Mouse (Mus musculus) heart, embryonic 13.5 days (tissue): ENCODE measurements around the gene Ctdspl. TPM values are rescaled to one million over a fixed set of nuclear protein-coding genes. Genes with fewer than 3 reads are reported as not detected.

Source experiments
- ATAC-seq: fragments of 200-750 bp; cut with Nextera tagmentation; 2 replicates; pipeline ENCODE4 v1.8.0; 2017; ENCODE audit warnings: moderate TSS enrichment; ENCODE audit not compliant: insufficient number of reproducible peaks, low FRiP score, low TSS enrichment; ENCODE audit errors: extremely low read depth
- H3K27ac ChIP-seq: fragments of 300-500 bp; sonication (generic); replicated peaks from 2 replicates; pipeline ENCODE4 v1.5.1; 2015; ENCODE audit warnings: moderate library complexity, mild to moderate bottlenecking, inconsistent platforms
- H3K27me3 ChIP-seq: fragments of 300-500 bp; sonication (generic); replicated peaks from 2 replicates; pipeline ENCODE4 v1.6.1; 2015; ENCODE audit warnings: mild to moderate bottlenecking, inconsistent platforms
- H3K36me3 ChIP-seq: fragments of 300-500 bp; sonication (generic); 2 replicates; pipeline ENCODE4 v1.6.1; 2015; ENCODE audit warnings: mild to moderate bottlenecking, inconsistent platforms
- H3K4me1 ChIP-seq: fragments of 300-500 bp; sonication (generic); 2 replicates; pipeline ENCODE4 v1.6.1; 2015; ENCODE audit warnings: inconsistent platforms
- H3K4me2 ChIP-seq: fragments of 300-500 bp; sonication (generic); 2 replicates; pipeline ENCODE4 v1.6.1; 2015; ENCODE audit warnings: inconsistent platforms, mild to moderate bottlenecking, moderate library complexity
- H3K4me3 ChIP-seq: fragments of 300-500 bp; sonication (generic); 2 replicates; pipeline ENCODE4 v1.5.1; 2015; ENCODE audit warnings: moderate library complexity, mild to moderate bottlenecking, inconsistent platforms
- H3K9ac ChIP-seq: fragments of 300-500 bp; sonication (generic); 2 replicates; pipeline ENCODE4 v1.6.1; 2015; ENCODE audit warnings: inconsistent platforms, mild to moderate bottlenecking, moderate library complexity
- H3K9me3 ChIP-seq: fragments of 300-500 bp; sonication (generic); 2 replicates; pipeline ENCODE4 v1.6.1; 2016; ENCODE audit warnings: inconsistent platforms
- WGBS: fragments of 180-500 bp; shearing (Covaris S2); methylation state at CpG from one replicate; pipeline ENCODE4 v1.1.7; 2015; ENCODE audit warnings: mixed read lengths; 5-methylcytosine and 5-hydroxymethylcytosine counted together
- microRNA-seq: library from miRNA; unstranded; fragments of <30 nt; microRNA quantifications from one replicate; pipeline ENCODE4, GENCODE M21; 2016
- polyA plus RNA-seq: library from polyadenylated mRNA; unstranded; fragments of >200 nt; fragmentation: Nextera tagmentation; extraction: Ambion mirVana; gene quantifications from 2 replicates; pipeline ENCODE4 v1.2.1, GENCODE M21; 2015

Ctdspl gene
- polyA plus RNA-seq, 1 experiment from 2014 or later: 6.8 TPM

DNA sequence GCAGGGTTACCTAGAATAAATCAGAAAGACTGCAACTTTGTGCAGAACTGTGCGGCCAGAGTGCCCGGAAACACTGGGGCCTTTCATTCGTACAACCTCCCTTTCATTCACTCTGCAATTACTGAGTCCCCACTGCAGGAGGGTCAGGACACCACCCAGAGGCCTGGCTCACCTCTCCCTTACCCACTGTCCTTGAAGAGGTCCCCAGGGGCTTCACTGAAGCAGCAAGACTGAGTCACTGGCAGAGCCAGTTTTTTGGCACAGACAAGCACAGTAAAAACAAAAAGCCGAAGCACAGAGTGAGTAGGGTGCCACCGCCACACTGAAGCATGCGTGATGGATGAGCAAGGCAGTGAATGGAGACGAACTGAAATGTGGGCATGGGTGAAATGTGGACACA, 163.2 kb downstream of the Ctdspl start:
- Histone ChIP-seq H3K4me1 (peaks cover 71% of the 10 kb centered on the region), H3K36me3 (0 out of 2 replicates have a peak, but pooled peaks cover under 1% of the 10 kb centered on the region), H3K4me2 (no peak overlapping the region), H3K4me3 (no peak overlapping the region), H3K9ac (0 out of 2 replicates have a peak overlapping the region, but pooled peaks have one; percentile 2), H3K27ac (no peak overlapping the region), H3K9me3 (no peaks in the 10 kb centered on the region), H3K27me3 (no peaks in the 10 kb centered on the region; the same call in 1 of the 2 replicates)
- WGBS: 74% methylated on average over 7 of the region's 7 CpGs
- ATAC-seq: no peak

- Histone ChIP-seq H3K9ac (no peak overlapping the region), H3K4me2 (no peak overlapping the region), H3K4me3 (no peak overlapping the region), H3K9me3 (no peaks in the 10 kb centered on the region), H3K27me3 (peaks cover 8% of the 10 kb centered on the region), H3K27ac (no peak overlapping the region), H3K4me1 (peaks cover 68% of the 10 kb centered on the region), H3K36me3 (no peaks in the 10 kb centered on the region)
- 84% methylated on average over 5 of the region's 5 CpGs for WGBS
- ATAC-seq: no peak
Observed at GRCm38 (mm10) chr9:119090462-119090861, 164.2 kb downstream of the Ctdspl start.

- Histone ChIP-seq H3K9ac (peak overlapping the region; percentile 83), H3K4me3 (peak overlapping the region; percentile 68), H3K4me2 (peak overlapping the region; percentile 92), H3K4me1 (peaks cover 55% of the 10 kb centered on the region), H3K27ac (no peak overlapping the region), H3K36me3 (no peaks in the 10 kb centered on the region), H3K9me3 (no peaks in the 10 kb centered on the region), H3K27me3 (peaks cover 18% of the 10 kb centered on the region)
- 66% methylated on average over 12 of the region's 12 CpGs for WGBS
- ATAC-seq: no peak
Observed at GRCm38 (mm10) chr9:119091581-119092310, 165.5 kb downstream of the Ctdspl start.

- 4% methylated on average over 45 of the region's 45 CpGs for WGBS
- H3K36me3 ChIP-seq: no peaks in the 10 kb centered on the region
- H3K9ac ChIP-seq: peak overlapping the region; percentile 83
- H3K9me3 ChIP-seq: no peaks in the 10 kb centered on the region
- H3K27me3 ChIP-seq: peaks cover 21% of the 10 kb centered on the region
- H3K4me1 ChIP-seq: peaks cover 45% of the 10 kb centered on the region
- no peak for ATAC-seq
- H3K27ac ChIP-seq: peak overlapping the region; percentile 73; the same call in 1 of the 2 replicates
- H3K4me2 ChIP-seq: peak overlapping the region; percentile 92
- peak overlapping the region; percentile 68 for H3K4me3 ChIP-seq
Observed at GRCm38 (mm10) chr9:119092473-119093418, 166.5 kb downstream of the Ctdspl start.

Small RNA genes lying within 50 kb of the gene (microRNA-seq; reads per million reads assigned to microRNA genes)
- 9.0 reads per million, percentile 26 among the genes with 10 or more reads in this experiment for gene Mir26a-1

Other genes starting within 250 kb of the Ctdspl start
- 10.6 and 11.5 TPM in 2 replicates for gene Vill, start 126.3 kb downstream of the Ctdspl start, polyA plus RNA-seq
- 15.8 and 16.5 TPM in 2 replicates for gene Plcd1, start 167.0 kb downstream of the Ctdspl start, polyA plus RNA-seq
- gene Dlec1, start 176.0 kb downstream of the Ctdspl start, polyA plus RNA-seq: 0.21 and 0.29 TPM in 2 replicates
- gene Acaa1b, start 230.6 kb downstream of the Ctdspl start, polyA plus RNA-seq: 0.47 TPM in 2 replicates
- 0.05 TPM in 1 of 2 replicates, not detected in the other for gene Gm47289, start 232.7 kb downstream of the Ctdspl start, polyA plus RNA-seq